Mouse (Mus musculus) left cerebral cortex, adult 2 months (tissue): ENCODE measurements at regions not wholly inside any gene's neighbourhood (a gene's known extent, or its start where the extent isn't known, plus 50 kb on each side); places are given as distances from the start of the nearest gene placed in this dataset.

ENCODE experiments used
- DNase-seq, 2 experiments: peaks; one replicate each; pipeline ENCODE4 v3.0.0; 2021 to 2022; ENCODE audit warnings: low spot score in 2 of 2, mixed read lengths in 1 of 2; ENCODE audit errors: extremely low spot score in 1 of 2
- H3K27ac ChIP-seq: fragments of 200-600 bp; 2 replicates; pipeline ENCODE4 v1.8.1; 2022
- H3K4me3 ChIP-seq: fragments of 200-600 bp; 2 replicates; pipeline ENCODE4 v1.8.1; 2022
- CTCF ChIP-seq: fragments of 200-600 bp; IDR thresholded peaks from 2 replicates; pipeline ENCODE4 v1.8.1; 2022; ENCODE audit warnings: antibody characterized with exemption, mild to moderate bottlenecking, moderate library complexity
- intact Hi-C: fragments of 180-260 bp; cut with DNase I; formaldehyde crosslinking; loops from one replicate; pipeline ENCODE4 v1.15.1; 2025

DNA sequence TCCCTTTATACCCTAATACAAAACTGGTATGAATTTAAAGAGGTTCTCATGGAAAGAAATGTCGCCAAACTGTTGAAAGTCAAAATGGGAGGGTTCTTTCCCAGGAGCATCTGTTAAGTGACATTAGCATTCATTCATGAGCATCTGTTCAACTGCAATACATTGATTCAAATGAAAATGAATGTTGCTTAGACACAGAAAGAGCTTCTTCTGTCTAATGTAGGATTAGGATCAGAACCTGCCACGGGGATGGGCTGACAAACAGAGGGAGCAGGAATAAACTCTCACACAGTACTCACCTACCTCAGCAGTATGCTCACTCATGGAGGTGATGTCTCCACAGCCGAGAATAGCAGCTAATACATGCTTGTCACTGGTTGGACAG lies 88.0 kb upstream of the Kcna4 start:
- intact Hi-C loops, result no loop called here
- no peak for TF ChIP-seq CTCF
- Histone ChIP-seq H3K4me3 (no peak overlapping the region), H3K27ac (no peak overlapping the region)
- no peak for DNase-seq

DNA sequence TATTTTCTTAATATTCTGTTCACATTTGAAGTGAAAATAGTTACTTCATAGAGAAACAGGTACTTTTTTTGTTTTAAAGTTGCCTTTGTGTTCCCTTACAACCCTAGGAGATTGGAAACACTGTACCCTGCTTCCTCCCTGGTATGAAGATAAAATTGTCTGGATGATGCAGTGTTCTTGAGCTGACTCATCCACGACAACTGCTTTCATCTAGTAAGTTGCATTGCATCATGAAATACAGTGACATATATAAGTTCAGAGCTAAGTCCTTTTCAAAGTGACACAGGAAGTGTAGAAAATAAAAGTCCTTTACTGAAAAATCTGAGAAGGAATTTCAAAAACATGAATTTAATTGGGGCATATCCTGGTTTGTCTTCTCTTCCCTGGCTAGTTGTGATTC lies 68.9 kb upstream of the Kcna4 start:
- intact Hi-C loops, result no loop called here
- H3K27ac ChIP-seq, result no peak overlapping the region
- DNase-seq, result no peak
- no peak for TF ChIP-seq CTCF
- H3K4me3 ChIP-seq, result no peak overlapping the region

DNA sequence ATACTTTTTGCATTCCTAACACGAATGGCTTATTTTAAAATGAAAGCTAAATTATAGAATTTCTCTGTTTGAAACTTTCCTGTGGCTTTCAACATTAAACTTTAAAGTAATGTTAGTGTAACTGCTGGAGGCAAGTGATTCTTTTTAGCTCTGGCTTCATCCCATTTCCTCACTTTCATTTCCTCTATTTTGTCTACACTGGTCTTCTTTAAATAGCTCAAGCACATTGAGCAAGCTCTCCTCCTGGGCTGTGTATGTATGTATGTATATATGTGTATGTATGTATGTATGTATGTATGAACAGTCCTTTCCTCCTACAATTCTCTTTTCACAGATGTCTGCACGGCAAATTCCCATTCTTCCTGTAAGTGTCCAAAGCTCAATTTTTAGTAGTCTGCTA lies 65.8 kb upstream of the Kcna4 start:
- TF ChIP-seq CTCF, result no peak
- Histone ChIP-seq H3K4me3 (no peak overlapping the region), H3K27ac (no peak overlapping the region)
- DNase-seq, result no peak
- intact Hi-C loops, result no loop called here

DNA sequence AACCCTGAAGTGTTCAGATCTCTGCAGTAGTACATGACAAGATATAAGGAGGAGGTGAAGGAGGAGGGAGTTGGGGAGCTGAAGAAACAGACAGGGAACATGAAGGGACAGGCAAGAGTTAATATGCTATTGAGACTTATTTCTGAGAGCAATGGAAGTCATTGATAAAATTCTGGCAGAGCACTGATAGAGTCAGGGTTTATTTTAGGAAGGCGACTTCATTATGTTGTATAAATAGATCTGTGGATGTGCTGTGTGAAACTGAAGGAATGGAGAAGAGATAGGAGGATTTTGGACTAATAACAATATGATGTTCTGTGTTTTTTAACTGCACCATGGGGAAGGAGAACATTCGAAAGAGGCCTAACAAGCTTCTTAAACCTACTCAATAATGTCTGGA lies 63.0 kb upstream of the Kcna4 start:
- Histone ChIP-seq H3K27ac (no peak overlapping the region), H3K4me3 (no peak overlapping the region)
- no peak for DNase-seq

DNA sequence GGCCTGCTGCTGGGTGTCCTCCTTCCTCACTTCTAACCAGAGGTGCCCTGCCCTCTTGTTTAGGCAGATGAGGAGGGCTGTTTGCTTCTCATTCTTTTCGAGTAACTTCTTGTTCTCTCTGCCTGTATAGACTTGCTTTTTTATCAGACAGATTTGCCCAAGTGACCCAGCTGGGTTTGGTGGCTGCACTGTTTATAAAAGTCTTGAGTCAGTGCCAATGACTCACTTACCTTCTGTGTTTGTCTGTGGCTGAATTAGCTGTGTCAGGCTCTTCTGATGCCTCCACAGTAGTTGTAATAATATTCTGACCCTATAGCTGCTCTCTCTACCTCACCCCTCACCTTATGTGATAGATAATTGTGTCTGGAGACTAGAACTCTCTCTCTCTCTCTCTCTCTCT lies 62.2 kb upstream of the Kcna4 start:
- no peak overlapping the region for H3K4me3 ChIP-seq
- H3K27ac ChIP-seq, result no peak overlapping the region
- no peak for TF ChIP-seq CTCF
- intact Hi-C loops, result no loop called here
- no peak for DNase-seq

More for the DNA sequence above, 63.0 kb upstream of the Kcna4 start:
- intact Hi-C loops, result no loop called here
- no peak for TF ChIP-seq CTCF

DNA sequence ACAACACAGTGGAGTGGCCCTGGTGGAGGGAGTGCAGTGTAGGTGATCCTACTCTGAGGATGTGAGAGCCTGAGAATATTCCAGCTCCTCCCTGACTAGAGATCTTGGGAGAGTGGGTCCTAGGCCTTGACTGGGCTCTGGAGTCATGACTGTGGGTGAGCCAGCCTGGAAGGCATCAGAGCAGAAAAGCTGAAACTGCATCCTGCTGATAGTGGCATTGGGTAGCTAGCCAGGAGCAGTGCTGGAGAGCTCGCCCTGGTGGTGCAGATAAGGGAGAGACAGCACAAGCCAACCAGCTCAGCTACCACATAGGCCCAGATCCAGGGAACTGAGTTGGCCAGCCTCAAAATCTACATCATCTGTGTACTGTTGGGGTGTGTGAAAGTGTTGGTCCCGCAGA lies 58.8 kb upstream of the Kcna4 start:
- TF ChIP-seq CTCF, result no peak
- intact Hi-C loops, result no loop called here
- Histone ChIP-seq H3K27ac (no peak overlapping the region), H3K4me3 (no peak overlapping the region)
- DNase-seq, result no peak

DNA sequence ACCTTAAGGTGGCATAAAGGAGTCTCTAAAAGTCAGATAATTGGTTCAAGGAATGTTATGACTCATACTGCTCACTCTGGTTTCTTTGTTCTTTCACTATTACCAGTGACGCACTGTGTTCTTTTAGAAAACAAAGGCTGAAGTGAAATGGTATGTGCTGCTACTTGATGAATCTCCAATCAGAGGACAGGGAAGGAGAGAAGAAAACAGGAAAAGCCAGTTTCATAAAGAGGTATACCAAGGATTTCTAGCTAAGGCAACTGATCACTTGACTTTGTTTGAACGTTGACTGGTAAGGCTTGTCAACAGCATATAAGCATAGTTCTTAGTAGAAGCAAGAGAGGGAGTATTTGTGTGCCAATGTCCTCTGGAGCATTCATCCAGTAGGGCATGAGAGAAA lies 57.6 kb upstream of the Kcna4 start:
- no peak for DNase-seq
- Histone ChIP-seq H3K27ac (no peak overlapping the region), H3K4me3 (no peak overlapping the region)
- no peak for TF ChIP-seq CTCF
- intact Hi-C loops, result no loop called here
